Mouse (Mus musculus) kidney, postnatal 0 days (tissue): Measurements from ENCODE around the gene Thap11. TPM values are rescaled to one million over a fixed set of nuclear protein-coding genes. Genes with fewer than 3 reads are reported as not detected.

ENCODE experiments used
- ATAC-seq: fragments of 200-750 bp; cut with Nextera tagmentation; replicated peaks from 2 replicates; pipeline ENCODE4 v1.8.0; 2017; ENCODE audit warnings: low read depth, moderate number of reproducible peaks, moderate TSS enrichment, moderate library complexity; ENCODE audit not compliant: low FRiP score
- DNase-seq: peaks from one replicate; pipeline ENCODE4 v3.0.0-alpha.2; 2016; ENCODE audit warnings: low spot score
- H3K27ac ChIP-seq: fragments of 300-500 bp; sonication (generic); 2 replicates; pipeline ENCODE4 v1.5.1; 2014; ENCODE audit warnings: mild to moderate bottlenecking
- H3K27me3 ChIP-seq: fragments of 300-500 bp; sonication (generic); 2 replicates; pipeline ENCODE4 v1.6.1; 2014; ENCODE audit warnings: low read length, mixed read lengths; ENCODE audit not compliant: insufficient read depth
- H3K36me3 ChIP-seq: fragments of 300-500 bp; sonication (generic); 2 replicates; pipeline ENCODE4 v1.6.1; 2014; ENCODE audit warnings: low read length, mixed read lengths; ENCODE audit not compliant: insufficient read depth
- H3K4me1 ChIP-seq: fragments of 300-500 bp; sonication (generic); replicated peaks from 2 replicates; pipeline ENCODE4 v1.6.1; 2014; ENCODE audit warnings: antibody characterized with exemption, low read length, mixed read lengths; ENCODE audit not compliant: insufficient read depth
- H3K4me2 ChIP-seq: fragments of 300-500 bp; sonication (generic); 2 replicates; pipeline ENCODE4 v1.6.1; 2014; ENCODE audit warnings: mild to moderate bottlenecking, low read length, moderate library complexity, mixed read lengths
- H3K4me3 ChIP-seq: fragments of 300-500 bp; sonication (generic); replicated peaks from 2 replicates; pipeline ENCODE4 v1.5.1; 2014; ENCODE audit warnings: low read depth, low read length
- H3K9ac ChIP-seq: fragments of 300-500 bp; sonication (generic); 2 replicates; pipeline ENCODE4 v1.6.1; 2014; ENCODE audit warnings: low read depth, low read length
- H3K9me3 ChIP-seq: fragments of 300-500 bp; sonication (generic); replicated peaks from 2 replicates; pipeline ENCODE4 v1.6.1; 2016; ENCODE audit warnings: low read length, inconsistent platforms, mixed read lengths
- CTCF ChIP-seq: IDR thresholded peaks from 2 replicates; pipeline ENCODE4 v1.5.1; 2016; ENCODE audit warnings: antibody characterized with exemption, low read depth, mild to moderate bottlenecking, moderate library complexity
- WGBS: fragments of 180-500 bp; shearing (Covaris S2); extraction: QIAGEN DNeasy Blood & Tissue Kit; methylation state at CpG from one replicate; pipeline ENCODE4 v1.1.7; 2014; 5-methylcytosine and 5-hydroxymethylcytosine counted together
- polyA plus RNA-seq: library from polyadenylated mRNA; unstranded; fragments of >200 nt; fragmentation: Nextera tagmentation; extraction: Ambion mirVana; gene quantifications from 2 replicates; pipeline ENCODE4 v1.2.1, GENCODE M21; 2015

Thap11 gene
- polyA plus RNA-seq = 56.0 and 60.8 TPM in 2 replicates

GRCm38 (mm10) chr8:105854715-105855216 is at the start of gene Thap11:
Thap11 (plus strand) TSS chr8:105855132.
- Histone ChIP-seq H3K36me3 (no peaks in the 10 kb centered on the region), H3K4me3 (peak within 1 kb of the TSS; percentile 67), H3K4me1 (peaks cover 23% of the 10 kb centered on the region), H3K27ac (peak within 1 kb of the TSS; percentile 89), H3K9ac (peak within 1 kb of the TSS; percentile 82), H3K27me3 (no peaks in the 10 kb centered on the region), H3K9me3 (no peaks in the 10 kb centered on the region), H3K4me2 (peak within 1 kb of the TSS; percentile 93)
- TF ChIP-seq CTCF = peak; percentile 87
- ATAC-seq (peak; percentile 92), DNase-seq (peak; percentile 97)
- whole genome bisulfite sequencing = 0% methylated on average over 42 of the region's 43 CpGs

- Histone ChIP-seq H3K27ac (0 out of 2 replicates have a peak overlapping the region, but pooled peaks have one; percentile 57), H3K4me2 (no peak overlapping the region), H3K27me3 (no peaks in the 10 kb centered on the region), H3K9me3 (no peaks in the 10 kb centered on the region), H3K9ac (no peak overlapping the region), H3K4me1 (0 out of 2 replicates have a peak, but pooled peaks cover 6% of the 10 kb centered on the region), H3K36me3 (no peaks in the 10 kb centered on the region), H3K4me3 (no peak overlapping the region)
- no peak for TF ChIP-seq CTCF
- DNase-seq (no peak), ATAC-seq (no peak)
- 72% methylated on average over 3 of the region's 3 CpGs for WGBS
Observed at GRCm38 (mm10) chr8:105805346-105805745, 49.6 kb upstream of the Thap11 start.

- Histone ChIP-seq H3K27ac (no peak overlapping the region), H3K27me3 (no peaks in the 10 kb centered on the region), H3K4me2 (no peak overlapping the region), H3K4me3 (no peak overlapping the region), H3K36me3 (no peaks in the 10 kb centered on the region), H3K4me1 (0 out of 2 replicates have a peak, but pooled peaks cover 6% of the 10 kb centered on the region), H3K9ac (no peak overlapping the region), H3K9me3 (no peaks in the 10 kb centered on the region)
- no peak for TF ChIP-seq CTCF
- DNase-seq (no peak), ATAC-seq (no peak)
- 47% methylated on average over 1 of the region's 1 CpGs for WGBS
Observed at GRCm38 (mm10) chr8:105805964-105806363, 49.0 kb upstream of the Thap11 start.

- Histone ChIP-seq H3K4me3 (no peak overlapping the region), H3K27me3 (no peaks in the 10 kb centered on the region), H3K27ac (peak overlapping the region; percentile 0; the same call in 1 of the 2 replicates), H3K9me3 (no peaks in the 10 kb centered on the region), H3K9ac (no peak overlapping the region), H3K4me2 (no peak overlapping the region), H3K36me3 (no peaks in the 10 kb centered on the region), H3K4me1 (0 out of 2 replicates have a peak, but pooled peaks cover 6% of the 10 kb centered on the region)
- 50% methylated on average over 5 of the region's 5 CpGs for WGBS
- DNase-seq (peak; percentile 29), ATAC-seq (no peak)
- TF ChIP-seq CTCF = no peak
Observed at GRCm38 (mm10) chr8:105807766-105808165, 47.2 kb upstream of the Thap11 start.

GRCm38 (mm10) chr8:105808480-105808879 is 46.5 kb upstream of the Thap11 start:
- Histone ChIP-seq H3K4me1 (0 out of 2 replicates have a peak, but pooled peaks cover 6% of the 10 kb centered on the region), H3K4me3 (no peak overlapping the region), H3K27ac (no peak overlapping the region), H3K9ac (no peak overlapping the region), H3K36me3 (no peaks in the 10 kb centered on the region), H3K4me2 (no peak overlapping the region), H3K27me3 (no peaks in the 10 kb centered on the region), H3K9me3 (no peaks in the 10 kb centered on the region)
- no peak for DNase-seq
- ATAC-seq = no peak
- TF ChIP-seq CTCF = no peak
- 97% methylated on average over 2 of the region's 2 CpGs for WGBS

GRCm38 (mm10) chr8:105810245-105810786 is 44.6 kb upstream of the Thap11 start:
- 86% methylated on average over 6 of the region's 6 CpGs for WGBS
- no peaks in the 10 kb centered on the region for H3K36me3 ChIP-seq
- H3K4me1 ChIP-seq = 0 out of 2 replicates have a peak, but pooled peaks cover 6% of the 10 kb centered on the region
- H3K9me3 ChIP-seq = no peaks in the 10 kb centered on the region
- no peak overlapping the region for H3K4me2 ChIP-seq
- DNase-seq (no peak), ATAC-seq (no peak)
- H3K9ac ChIP-seq = no peak overlapping the region
- H3K27ac ChIP-seq = no peak overlapping the region
- no peak overlapping the region for H3K4me3 ChIP-seq
- TF ChIP-seq CTCF = no peak
- H3K27me3 ChIP-seq = no peaks in the 10 kb centered on the region
